Mouse (Mus musculus): ENCODE measurements around the gene Rabl6. TPM values are rescaled to one million over a fixed set of nuclear protein-coding genes. Genes with fewer than 3 reads are reported as not detected.

Gene Rabl6
- 86.8 and 89.3 TPM in 2 replicates for polyA plus RNA-seq (2012)

DNA sequence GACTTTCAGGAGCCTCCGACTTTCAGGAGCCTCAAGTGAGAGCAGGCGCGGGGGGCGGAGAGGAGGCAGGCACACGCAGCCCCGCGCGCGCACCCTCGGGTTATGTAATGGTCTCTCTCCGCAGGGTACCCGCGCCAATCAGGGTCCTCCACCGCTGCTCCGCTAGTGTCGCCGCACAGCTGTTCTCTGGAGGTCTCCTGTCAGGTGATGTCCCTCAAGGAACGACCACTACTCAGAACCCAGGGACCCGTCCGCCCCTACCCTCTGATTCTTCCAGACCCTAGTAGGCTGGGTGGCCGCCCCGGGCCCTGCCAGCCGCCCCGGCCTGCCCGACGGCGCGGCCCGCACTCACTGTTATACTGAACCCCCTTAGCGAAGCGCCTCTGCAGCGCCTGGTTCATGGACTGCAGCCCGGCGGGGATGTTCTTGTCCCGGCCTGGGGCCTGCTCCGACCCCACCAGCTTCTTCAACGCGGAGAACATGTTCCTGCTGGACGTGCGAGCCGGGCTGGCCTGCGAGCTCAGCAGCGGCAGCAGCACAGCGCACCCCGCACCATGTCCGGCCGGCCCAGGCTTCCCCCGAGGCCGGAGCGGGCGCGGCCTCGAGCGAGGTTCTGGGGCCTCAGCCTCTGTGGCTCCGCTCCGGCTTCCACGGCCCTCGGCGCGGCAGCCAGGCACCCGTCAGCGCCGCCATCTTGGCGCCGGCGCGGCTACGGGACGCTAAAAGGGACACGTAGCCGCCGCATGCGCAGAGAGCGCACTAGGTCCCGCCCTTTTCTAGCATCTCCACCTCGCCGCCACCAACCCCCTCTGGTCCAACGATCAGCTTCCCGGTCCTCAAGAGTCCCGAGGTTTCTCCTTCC, at the start of gene Rabl6:
Rabl6 (minus strand) TSS at position 761 of the 862 bp plus-strand sequence.
- TF ChIP-seq GATA1 (IDR thresholded peaks at IDR 0.05; ENCODE audit: low read length): no peak

DNA sequence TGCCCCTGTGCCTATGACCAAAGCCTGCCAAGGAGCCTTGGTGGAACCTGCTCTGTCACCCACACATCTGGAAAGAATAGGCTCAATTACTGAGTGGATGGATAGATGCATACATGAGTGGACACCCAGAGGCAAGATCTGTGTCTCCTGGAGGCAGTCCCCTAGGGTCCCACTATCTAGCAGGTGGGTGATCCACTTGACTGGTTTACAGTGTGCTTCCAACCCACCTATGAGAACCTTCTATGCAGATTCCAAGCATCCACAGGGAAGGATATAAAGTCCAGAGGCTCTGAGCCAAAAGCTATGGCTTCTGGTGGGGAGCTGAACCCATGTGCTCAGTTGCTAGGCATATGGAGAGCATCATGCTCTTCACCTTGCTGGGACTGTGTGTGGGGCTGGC, 49.3 kb upstream of the Rabl6 start, which contains the start of gene Lcn5:
Lcn5 (plus strand) TSS at position 301 of the 400 bp plus-strand sequence.
- TF ChIP-seq GATA1 (IDR thresholded peaks at IDR 0.05; ENCODE audit: low read length): no peak

DNA sequence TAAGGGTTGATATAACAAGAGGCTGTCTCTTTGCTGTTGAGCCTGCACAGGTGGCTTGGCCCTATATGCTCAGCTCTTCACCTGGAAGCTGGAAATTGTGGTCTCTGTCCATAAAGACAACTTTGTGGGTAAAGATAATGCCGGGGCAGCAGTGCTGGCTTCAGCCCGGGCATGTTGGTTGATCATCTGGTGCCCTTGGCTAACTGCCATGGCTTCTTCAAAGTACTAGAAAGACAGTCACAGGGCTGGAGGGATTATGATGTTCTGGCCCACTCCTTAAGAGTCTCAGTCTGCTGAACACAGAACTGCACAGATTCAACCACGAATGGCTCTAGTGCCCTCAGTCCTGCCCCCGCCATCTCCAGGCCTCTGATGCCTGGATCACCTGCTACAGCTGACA, 48.9 kb upstream of the Rabl6 start:
- TF ChIP-seq GATA1 (IDR thresholded peaks at IDR 0.05; ENCODE audit: low read length): no peak

DNA sequence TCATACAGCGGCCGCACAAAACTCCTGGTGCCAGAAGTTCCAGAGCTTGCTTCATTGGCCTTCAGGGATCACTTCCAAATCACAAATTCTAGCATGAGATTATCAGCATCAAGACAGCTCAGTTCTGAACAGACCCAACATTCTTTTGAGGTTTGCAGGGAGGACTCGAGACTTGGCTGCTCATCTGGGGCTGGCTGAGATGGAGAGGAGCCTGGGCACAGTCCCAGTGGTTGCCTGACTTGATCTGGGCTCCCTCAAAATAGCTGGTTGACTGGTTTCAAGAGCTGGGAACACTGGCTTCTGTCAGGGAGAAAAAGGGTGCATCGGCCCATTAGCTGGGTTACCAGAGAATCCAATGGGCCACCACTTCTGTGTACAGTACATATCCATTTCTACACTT, 48.4 kb upstream of the Rabl6 start:
- TF ChIP-seq GATA1 (IDR thresholded peaks at IDR 0.05; ENCODE audit: low read length): no peak

DNA sequence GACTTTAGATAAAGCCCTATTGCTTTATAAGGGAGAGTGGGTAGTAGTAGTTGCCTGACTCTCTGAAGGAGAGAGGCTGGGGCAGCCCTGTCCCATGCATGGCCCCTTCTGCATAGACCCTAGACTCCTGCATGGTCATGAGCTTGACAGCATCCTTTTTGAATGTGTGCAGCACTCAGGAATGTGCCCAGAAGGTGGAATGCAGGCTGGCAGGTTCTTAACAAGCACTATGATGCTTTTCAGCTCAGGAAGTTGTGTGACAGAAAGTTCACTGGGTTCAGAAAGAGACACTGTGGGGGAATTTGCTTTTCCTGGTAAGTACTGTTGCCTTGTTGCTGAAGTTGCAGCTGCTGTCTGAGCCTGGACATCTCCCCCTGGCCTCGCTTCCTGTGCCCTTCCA, 46.2 kb upstream of the Rabl6 start:
- no peak for TF ChIP-seq GATA1 (IDR thresholded peaks at IDR 0.05; ENCODE audit: low read length)

DNA sequence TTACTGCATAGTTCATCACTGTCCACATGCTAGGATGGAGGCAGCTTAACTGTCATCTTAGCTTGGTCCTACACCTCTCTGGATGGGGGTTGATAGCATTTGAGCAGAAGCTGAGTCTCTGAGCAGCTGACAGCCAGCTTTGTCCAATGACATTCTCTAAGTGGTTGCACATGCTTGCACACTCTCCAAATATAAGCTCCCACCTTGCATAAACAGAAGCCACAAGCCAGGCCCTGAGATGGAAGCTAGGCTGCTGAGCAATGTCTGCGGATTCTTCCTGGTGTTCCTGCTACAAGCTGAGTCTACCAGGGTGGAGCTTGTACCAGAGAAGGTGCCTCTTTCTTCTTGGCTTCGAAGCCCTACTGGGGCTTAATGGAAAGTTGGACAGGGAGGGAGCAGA, 44.6 kb upstream of the Rabl6 start, which contains the start of gene Lcn8:
Lcn8 (plus strand) TSS at position 219 of the 400 bp plus-strand sequence.
- TF ChIP-seq GATA1 (IDR thresholded peaks at IDR 0.05; ENCODE audit: low read length): no peak

DNA sequence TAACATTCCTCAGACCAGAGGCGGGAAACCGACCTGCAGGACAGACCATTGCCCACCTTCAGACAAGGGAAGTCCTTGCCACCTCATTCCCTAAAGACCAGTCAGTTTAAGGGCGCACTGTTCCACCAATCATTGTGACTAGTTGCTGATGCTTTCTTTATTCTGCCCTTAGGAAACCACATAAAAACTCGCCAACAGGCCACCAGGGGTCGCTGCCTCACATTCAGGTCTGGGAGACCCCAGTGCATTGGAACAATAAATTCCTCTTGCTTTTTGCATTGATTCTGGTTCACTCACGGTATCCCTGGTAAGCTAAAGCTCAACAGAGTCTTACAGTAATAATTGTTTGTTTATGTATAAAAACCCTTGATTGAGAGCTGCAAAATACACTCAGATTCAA, 31.6 kb upstream of the Rabl6 start:
- TF ChIP-seq GATA1 (IDR thresholded peaks at IDR 0.05; ENCODE audit: low read length): no peak

DNA sequence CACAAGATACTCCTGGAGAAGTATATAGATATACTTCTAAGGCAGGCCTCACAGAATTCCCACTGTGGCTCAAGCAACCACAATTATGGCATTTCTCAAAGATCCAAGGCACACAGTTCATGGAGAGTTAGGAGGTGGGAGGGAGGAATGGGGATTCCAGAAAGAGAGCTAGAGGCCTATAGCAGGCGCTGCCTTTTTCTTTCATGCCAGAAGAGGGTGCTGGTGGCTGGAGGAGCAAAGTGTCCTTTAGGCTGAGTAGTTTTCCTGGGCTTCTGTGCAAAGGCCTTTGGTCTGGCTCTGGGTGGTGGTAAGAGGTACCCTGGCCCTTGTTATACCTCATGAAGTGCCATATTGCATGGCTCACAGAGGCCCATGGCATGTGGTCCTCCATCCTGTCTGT, 25.7 kb upstream of the Rabl6 start:
- no peak for TF ChIP-seq GATA1 (IDR thresholded peaks at IDR 0.05; ENCODE audit: low read length)

DNA sequence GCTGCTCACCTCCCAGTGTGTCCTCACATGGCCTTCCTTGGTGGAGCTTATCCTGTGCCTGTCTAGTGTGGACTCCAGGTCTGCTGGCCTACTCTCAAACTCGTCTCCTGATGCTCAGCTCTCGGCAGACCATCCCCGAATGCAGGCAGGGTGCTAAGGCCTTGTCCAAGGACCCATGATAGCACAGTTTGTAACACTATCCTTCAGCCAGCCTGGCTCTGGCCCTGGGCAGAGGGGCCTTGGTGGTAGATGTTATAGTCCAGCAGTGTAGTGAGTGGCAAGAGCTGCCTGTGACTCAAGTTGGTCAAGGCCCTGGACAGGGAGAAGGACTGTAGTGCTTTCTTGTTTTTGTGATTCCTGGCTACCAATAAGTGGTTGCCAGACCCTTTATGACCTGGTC, 25.3 kb upstream of the Rabl6 start:
- TF ChIP-seq GATA1 (IDR thresholded peaks at IDR 0.05; ENCODE audit: low read length): no peak

DNA sequence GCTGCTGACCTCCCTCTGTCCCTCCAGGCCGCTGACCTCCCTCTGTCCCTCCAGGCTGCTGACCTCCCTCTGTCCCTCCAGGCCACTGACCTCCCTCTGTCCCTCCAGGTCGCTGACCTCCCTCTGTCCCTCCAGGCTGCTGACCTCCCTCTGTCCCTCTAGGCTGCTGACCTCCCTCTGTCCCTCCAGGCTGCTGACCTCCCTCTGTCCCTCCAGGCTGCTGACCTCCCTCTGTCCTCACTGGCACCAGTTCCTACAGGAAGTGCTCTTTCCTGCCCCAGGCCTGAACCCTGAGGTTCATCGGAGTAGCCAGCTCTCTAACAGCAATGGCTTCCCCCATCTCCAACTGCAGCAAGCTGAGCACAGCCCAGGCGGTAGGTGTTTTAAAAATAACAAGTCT, 20.4 kb upstream of the Rabl6 start:
- TF ChIP-seq GATA1 (IDR thresholded peaks at IDR 0.05; ENCODE audit: low read length): no peak

DNA sequence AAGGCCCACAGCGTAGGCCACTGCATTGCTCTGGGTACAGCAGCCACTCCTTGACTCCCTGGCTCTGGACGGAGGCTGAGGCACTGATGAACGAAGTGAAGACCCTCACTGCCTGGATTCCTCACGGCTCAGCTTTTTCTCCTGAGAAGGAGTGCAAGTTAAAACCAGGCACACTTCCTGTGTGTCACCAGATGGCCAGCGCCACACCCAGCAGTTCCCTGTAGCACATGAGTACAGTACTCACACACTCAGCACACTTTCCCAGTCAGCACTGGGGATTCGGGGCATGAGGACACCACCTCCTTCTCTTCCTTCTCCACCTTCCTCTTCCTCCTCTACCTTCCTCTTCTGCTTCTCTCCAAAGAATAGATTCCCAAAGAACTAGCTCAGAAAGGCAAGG, 19.5 kb upstream of the Rabl6 start, which contains the start of gene Fcna:
Fcna (minus strand) TSS at position 220 of the 400 bp plus-strand sequence.
- no peak for TF ChIP-seq GATA1 (IDR thresholded peaks at IDR 0.05; ENCODE audit: low read length)

DNA sequence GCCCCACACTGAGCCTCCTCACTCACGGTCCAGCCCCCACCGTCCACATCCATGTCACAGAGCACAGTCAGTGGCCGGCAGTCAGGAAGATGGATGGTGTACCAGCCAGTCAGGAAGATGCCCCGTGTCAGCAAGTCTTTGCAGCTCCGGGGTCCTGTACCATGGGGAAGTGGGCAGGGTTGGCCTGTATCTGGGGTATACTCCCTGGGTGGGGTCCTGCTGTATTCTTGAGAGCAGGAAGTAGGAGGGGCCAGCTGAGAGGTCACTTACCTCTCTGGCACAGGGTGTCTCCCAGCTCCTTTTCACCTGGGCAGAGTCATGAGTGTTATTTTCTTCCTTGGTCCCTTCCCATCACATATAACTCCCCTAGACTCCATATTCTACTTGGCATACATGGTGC, 17.7 kb upstream of the Rabl6 start:
- no peak for TF ChIP-seq GATA1 (IDR thresholded peaks at IDR 0.05; ENCODE audit: low read length)

DNA sequence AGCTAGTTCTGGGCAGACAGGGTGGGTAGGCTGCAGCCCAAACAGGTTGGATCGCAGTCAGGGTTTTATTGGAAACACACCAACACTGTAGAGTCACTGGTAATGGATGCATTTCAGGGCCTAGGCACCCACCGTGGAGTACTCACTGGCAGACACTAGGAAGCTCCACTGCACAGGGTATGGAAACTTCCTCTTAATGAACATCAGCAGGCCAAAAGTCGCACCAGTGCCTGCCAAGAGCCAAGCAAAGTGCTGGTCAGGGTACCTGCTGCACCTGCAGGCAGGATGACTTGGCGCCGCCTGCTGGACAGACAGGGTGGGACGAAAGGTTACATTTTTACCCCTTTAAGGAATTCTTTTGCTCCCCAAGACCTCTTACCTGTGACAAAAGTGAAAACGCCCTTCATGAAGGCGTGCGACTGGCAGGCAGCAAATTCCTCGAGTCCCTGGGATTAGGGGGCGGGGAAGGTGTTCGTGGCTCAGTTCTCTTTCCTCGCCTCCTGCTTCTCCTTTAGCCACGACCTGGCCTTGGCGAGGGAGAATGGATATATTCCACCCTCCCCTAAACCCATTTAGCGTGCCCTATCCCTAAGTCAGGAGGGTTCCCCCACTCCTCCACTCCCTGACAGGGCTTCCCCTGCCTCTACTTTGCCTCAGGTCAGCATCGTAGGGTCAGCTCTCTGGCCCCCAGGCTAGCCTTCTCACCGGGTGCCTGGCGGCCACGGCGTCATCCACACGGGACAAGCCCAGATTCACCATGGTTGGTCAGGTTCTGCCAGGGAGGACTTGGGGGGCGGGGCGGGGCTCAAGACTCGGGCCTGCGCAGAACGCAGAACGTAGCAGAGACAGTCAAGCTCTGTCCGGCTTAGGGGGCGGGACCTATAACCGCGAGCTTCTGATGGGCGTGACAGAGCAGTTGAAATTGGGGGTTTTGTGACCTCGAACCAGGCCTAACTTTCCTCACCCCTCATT, 13.2 kb upstream of the Rabl6 start, which contains the start of gene Tmem141:
Tmem141 (minus strand) TSS at position 777 of the 972 bp plus-strand sequence.
- no peak for TF ChIP-seq GATA1 (IDR thresholded peaks at IDR 0.05; ENCODE audit: low read length)

DNA sequence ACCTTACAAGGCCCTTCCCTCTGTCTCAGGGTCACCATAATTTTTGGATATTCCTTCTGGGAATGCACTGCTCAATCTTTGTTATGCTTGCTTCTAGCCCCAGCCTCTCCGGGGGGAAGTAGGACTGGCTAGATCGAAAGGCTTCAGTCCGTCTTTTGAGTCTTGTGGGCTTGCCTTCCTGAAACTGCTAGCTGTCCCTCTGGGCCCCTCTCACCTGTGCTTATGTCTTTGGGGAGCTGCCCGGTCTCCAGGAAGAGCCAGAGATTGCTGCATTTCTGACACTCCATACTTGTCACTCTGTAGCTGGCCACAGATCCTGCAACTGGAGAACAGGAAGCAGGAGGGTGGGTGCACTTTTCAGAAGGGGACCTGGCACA, 12.5 kb upstream of the Rabl6 start:
- no peak for TF ChIP-seq GATA1 (IDR thresholded peaks at IDR 0.05; ENCODE audit: low read length)

DNA sequence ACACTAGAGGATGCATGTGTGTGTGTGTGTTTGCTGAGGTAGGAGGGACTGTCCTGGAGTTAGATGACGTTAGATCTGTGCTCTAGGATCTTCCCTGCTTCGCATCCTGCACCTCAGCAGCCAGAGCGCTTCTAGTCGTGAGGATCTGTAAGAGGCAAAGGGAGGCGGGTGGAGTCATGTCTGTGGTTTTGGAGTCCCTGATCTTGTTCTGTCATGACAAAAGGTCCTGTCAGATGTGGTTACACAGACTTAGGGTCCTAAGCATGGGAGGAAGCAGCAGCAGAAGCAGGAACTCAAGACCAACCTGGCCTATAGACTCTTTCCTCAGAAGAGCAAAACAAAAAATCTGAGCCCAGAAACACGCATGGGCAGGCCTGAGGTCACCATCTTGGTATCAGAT, 12.1 kb upstream of the Rabl6 start:
- TF ChIP-seq GATA1 (IDR thresholded peaks at IDR 0.05; ENCODE audit: low read length): no peak

DNA sequence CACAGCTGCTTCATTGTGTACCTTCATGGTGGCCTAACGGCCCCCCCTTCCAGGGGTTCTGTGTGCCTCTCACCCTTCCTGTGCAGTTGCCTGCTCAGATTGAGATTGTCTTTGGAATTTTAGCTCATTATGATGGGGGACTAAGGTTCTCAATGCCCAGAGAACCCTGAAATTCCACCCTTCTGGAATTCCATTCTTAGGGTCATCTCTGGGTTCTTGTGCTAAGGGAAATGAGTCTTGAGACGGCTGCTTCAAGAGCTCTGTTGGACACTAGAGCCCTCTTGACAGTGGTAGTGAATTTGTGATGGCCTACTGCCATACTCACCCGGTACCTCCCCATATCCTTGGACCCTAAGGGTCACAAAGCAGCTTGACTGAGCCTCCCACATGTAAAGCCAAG, 9.3 kb upstream of the Rabl6 start, which contains the start of gene Ccdc183:
Ccdc183 (minus strand) TSS at position 101 of the 400 bp plus-strand sequence.
- TF ChIP-seq GATA1 (IDR thresholded peaks at IDR 0.05; ENCODE audit: low read length): no peak
